Mouse (Mus musculus) macrophage (primary cell): Measurements from ENCODE around the gene Itfg2. TPM values are rescaled to one million over a fixed set of nuclear protein-coding genes. Genes with fewer than 3 reads are reported as not detected.

ENCODE experiments used
- H3K27ac ChIP-seq: fragments of 350-480 bp; formaldehyde crosslinking; 2 replicates; pipeline ENCODE4 v1.9.0; 2021
- H3K36me3 ChIP-seq: fragments of 350-480 bp; formaldehyde crosslinking; 2 replicates; pipeline ENCODE4 v1.9.0; 2021; ENCODE audit errors: inconsistent target
- H3K4me3 ChIP-seq: fragments of 350-480 bp; formaldehyde crosslinking; 2 replicates; pipeline ENCODE4 v1.9.0; 2021; ENCODE audit errors: inconsistent target
- H3K79me2 ChIP-seq: fragments of 350-480 bp; formaldehyde crosslinking; 2 replicates; pipeline ENCODE4 v1.9.0; 2021; ENCODE audit errors: inconsistent target
- WGBS: methylation state at CpG from one replicate; pipeline ENCODE4 v1.1.7; 2026; ENCODE audit warnings: inconsistent platforms; ENCODE audit not compliant: missing documents; 5-methylcytosine and 5-hydroxymethylcytosine counted together
- polyA plus RNA-seq: library from polyadenylated mRNA; stranded (reverse); fragments of 250-400 nt; gene quantifications from 3 replicates; pipeline ENCODE4 v1.2.4, GENCODE M21; 2018; ENCODE audit warnings: inconsistent platforms

Itfg2 gene
- polyA plus RNA-seq, 1 experiment from 2014 or later, result 3.9 TPM

DNA sequence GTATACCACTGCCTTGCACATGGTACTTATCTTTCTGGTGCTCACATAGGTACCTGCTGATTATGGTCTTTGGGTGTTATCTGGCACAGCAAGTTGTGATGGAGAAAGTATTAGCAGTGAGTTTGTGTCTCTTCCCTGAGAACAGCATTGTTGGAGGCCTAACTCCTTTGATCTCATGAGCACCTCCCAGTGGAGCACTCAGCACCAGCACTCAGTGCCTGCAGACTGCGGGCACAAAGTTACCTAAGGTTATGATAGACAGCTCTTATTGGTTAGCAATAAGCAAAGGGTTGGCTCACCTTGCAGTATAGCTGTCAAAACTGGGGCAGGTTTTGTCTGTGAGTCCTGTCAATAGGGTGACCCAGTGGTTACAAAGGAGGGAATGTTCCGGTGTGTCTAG lies 15.5 kb upstream of the Itfg2 start:
- Histone ChIP-seq H3K79me2 (peaks cover 15% of the 10 kb centered on the region; the same call in 1 of the 2 replicates), H3K4me3 (no peak overlapping the region), H3K27ac (no peak overlapping the region), H3K36me3 (peaks cover 3% of the 10 kb centered on the region; the same call in 1 of the 2 replicates)
- 96% methylated on average over 2 of the region's 2 CpGs for WGBS

DNA sequence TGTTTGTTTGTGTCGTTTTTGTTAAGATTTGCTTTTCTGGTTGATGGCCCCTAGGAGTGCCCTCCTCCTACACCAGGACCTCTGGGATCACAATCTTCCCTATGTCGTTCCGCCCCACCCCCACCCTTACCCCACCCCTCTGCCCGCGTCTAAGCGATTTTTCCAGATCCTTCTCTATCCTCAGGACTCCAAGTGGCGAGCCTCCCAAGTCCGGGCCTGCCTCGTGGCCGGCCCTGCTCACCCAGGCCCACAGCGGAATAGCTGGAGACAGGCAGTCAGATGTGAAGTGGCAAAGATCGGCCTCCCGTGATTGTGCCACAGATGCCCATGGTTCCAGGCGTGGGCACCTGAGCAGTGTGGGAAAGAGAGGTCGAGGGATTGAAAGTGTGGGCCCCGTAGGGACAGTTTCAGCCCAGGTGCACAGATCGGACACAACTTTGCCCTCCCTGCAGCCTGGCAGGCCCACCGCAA lies 14.2 kb upstream of the Itfg2 start:
- no peak overlapping the region for H3K27ac ChIP-seq
- H3K36me3 ChIP-seq, result peaks cover 14% of the 10 kb centered on the region; the same call in 1 of the 2 replicates
- peak overlapping the region; percentile 37 for H3K4me3 ChIP-seq
- H3K79me2 ChIP-seq, result peaks cover 15% of the 10 kb centered on the region; the same call in 1 of the 2 replicates
- 17% methylated on average over 18 of the region's 18 CpGs for WGBS

DNA sequence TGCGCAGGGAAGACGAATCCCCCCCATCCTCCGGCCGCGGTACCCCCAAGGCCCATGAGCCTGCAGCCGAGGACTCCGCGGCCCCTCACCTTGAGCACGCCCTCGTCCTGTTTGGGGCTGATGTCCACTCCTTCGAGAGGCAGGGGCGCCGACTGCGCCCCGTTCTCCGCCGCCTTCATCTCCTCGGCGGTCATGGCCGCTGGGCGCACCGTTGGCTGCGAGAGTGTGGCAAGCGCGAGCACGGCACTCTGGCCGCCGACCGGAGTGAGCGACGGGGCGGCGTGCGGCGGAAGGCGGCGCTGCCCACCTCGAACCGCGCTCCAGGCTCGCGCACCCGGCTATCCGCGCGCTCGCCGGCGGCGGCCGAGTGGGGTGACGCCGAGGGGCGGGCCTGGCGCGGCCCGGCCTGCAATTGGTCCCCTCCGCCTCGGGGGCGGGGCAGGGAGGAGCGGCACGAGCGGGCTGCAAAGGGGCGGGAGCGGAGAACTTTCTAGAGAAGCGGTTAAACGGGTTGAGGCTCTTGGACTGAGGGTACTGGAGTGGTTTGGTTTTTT lies 13.7 kb upstream of the Itfg2 start, which contains the start of gene Fkbp4:
Gene Fkbp4 (minus strand): TSS at position 361 of the 554 bp plus-strand sequence.
- WGBS, result under 1% methylated on average over 66 of the region's 67 CpGs
- Histone ChIP-seq H3K79me2 (peaks cover 15% of the 10 kb centered on the region; the same call in 1 of the 2 replicates), H3K36me3 (peaks cover 19% of the 10 kb centered on the region; the same call in 1 of the 2 replicates), H3K27ac (no peak within 1 kb of the TSS), H3K4me3 (peak within 1 kb of the TSS; percentile 60)

DNA sequence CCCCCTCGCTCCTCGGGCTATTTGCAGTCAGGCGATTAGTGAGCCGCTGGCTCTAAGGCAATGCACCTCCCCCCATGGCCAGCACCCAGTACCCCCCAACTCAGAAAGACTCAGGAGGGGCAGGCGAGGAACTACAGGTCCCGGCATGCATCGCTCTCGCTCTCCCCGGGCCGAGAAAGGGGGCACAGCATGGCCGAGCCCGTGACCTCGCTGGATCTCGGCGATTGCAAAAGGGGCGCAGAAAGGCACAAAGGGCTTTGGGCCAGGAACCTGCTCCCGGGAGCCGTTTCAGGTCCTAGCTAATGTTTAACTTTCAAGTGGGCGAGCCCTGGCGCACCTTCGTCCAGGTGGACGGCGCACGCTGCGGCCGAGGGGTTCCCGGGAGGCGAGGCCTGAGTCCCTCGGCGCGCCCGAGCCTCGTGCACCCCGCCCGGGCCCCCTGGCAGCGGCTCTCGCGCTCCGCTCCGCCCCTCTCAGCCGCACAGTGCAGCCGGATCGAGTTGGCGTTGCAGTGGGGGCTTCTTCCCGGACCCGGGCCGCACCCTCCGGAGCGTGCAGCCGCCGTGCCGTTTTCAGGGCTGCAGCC lies 13.1 kb upstream of the Itfg2 start:
- Histone ChIP-seq H3K4me3 (peak overlapping the region; percentile 60), H3K36me3 (peaks cover 25% of the 10 kb centered on the region; the same call in 1 of the 2 replicates), H3K79me2 (peaks cover 15% of the 10 kb centered on the region; the same call in 1 of the 2 replicates), H3K27ac (no peak overlapping the region)
- WGBS, result under 1% methylated on average over 51 of the region's 52 CpGs

DNA sequence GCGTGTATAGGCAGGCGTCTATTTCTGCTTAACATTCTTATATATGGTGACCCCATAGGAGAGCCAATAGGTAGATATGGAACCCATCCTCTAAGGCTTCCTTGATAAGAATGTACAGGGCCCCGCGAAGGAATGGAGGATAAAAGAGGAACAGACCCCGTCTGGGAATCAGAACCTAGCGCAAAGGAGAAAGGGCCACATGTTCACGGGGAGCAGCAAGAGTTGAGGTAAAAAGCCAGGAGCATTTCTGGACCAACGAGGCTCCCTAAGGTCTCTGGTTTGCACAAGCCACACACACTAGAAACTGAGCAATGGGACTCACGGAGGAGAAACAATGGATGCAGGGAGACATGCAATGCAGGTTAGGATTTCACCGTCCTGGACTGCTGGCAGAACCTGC lies 12.6 kb upstream of the Itfg2 start:
- peaks cover 30% of the 10 kb centered on the region for H3K36me3 ChIP-seq
- WGBS, result 13% methylated on average over 10 of the region's 10 CpGs
- no peak overlapping the region for H3K27ac ChIP-seq
- peak overlapping the region; percentile 60 for H3K4me3 ChIP-seq
- peaks cover 15% of the 10 kb centered on the region; the same call in 1 of the 2 replicates for H3K79me2 ChIP-seq

DNA sequence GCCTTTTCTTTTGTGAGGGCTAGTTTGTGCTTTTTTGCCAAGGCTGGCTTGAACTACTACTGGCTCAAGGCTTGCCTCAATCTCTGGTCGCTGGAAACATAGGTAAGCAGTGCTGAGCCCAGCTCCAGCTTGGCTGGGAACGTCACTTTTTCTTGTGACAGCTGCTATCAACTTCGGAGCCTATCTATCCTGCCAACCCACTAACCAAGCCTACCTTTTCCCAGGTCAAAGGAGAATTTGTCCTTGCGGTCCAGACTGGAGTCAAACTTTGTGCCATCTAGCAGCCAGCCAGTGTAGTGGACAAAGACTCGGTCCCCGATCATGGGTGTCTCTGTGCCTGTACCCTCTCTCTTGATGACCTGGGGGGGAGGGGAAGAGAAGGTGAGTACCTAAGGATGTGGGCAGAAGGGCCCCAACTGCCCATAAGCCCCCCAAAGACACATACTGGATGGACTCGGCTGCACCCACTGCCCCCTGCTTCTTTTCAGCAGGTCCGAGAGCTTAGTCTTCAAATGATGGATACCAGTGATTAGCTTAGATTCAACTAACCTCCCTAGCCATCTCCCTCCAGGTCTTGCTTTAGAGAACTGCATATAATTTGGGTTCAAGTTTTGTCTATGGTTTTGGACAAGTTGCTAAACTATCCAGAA lies 11.8 kb upstream of the Itfg2 start:
- H3K36me3 ChIP-seq, result peaks cover 38% of the 10 kb centered on the region
- H3K79me2 ChIP-seq, result peaks cover 15% of the 10 kb centered on the region; the same call in 1 of the 2 replicates
- 92% methylated on average over 8 of the region's 8 CpGs for WGBS
- no peak overlapping the region for H3K4me3 ChIP-seq
- no peak overlapping the region for H3K27ac ChIP-seq

DNA sequence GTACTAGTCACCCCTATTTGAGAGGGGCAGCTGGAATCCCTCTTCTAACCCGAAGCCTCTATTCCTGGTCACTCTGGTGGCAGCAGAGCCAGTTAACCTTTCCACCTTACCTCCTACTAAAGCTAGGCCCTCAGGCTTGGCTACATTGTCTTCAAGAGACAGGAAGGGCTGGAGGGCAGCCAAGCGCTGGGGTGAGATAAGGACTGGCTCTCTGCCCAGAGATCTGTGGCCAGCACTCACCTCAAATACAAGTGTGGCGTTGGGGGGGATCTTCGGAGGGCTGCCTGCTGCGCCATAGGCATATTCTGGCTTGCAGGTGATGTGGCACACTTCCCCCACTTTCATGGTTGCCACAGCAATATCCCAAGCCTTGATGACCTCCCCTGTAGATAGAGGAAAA lies 10.7 kb upstream of the Itfg2 start:
- Histone ChIP-seq H3K36me3 (peaks cover 45% of the 10 kb centered on the region), H3K79me2 (peaks cover 15% of the 10 kb centered on the region; the same call in 1 of the 2 replicates), H3K4me3 (no peak overlapping the region), H3K27ac (no peak overlapping the region)
- 56% methylated on average over 5 of the region's 5 CpGs for WGBS

DNA sequence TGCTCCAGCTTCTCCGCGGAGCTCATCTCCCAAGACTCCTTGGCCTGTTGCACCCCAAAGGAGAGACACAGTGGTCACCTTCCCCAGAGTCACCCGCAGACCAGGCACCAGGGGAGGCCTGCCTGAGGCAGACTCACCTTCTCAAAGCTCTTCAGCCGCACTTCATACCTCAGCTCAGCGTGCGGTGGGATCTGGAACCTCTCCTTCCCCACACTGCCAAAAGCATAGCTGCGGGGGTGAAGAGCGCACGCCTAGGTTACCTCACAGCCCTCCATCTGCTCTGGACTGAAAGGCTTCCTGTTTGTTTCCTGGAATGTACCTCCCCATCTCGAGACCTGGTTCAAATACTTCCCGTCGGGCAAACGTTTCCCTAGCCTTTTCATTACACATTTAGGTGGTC lies 8.8 kb upstream of the Itfg2 start:
- Histone ChIP-seq H3K4me3 (no peak overlapping the region), H3K27ac (no peak overlapping the region), H3K36me3 (peaks cover 52% of the 10 kb centered on the region), H3K79me2 (peaks cover 15% of the 10 kb centered on the region; the same call in 1 of the 2 replicates)
- WGBS, result 92% methylated on average over 13 of the region's 13 CpGs

DNA sequence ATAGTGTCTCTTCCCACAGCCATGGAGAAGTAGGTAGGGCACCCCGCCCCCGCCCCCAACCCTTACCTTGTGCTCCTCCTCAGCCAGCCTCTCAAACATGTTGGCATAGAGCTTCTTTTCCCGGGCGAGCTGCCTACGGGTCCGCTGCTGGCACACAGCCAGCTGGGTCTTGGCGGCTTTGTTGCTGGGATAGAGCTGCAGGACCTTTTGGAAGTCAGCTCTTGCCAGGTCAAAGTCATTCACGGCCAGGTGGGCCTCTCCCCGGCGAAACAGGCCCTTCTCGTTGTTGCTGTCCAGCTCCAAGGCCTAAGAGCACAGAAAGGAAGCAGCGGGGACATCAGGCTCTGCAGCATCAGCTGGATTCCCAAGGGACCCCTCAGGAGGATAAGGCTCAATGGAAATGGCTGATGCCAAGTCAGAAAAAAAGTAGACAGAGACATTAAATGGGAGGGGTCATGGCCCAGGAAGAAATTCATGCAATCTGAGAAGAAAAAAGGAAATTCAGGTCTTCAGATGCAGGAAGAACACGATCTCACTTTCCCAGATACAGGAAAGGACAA lies 7.7 kb upstream of the Itfg2 start:
- Histone ChIP-seq H3K4me3 (no peak overlapping the region), H3K79me2 (peaks cover 11% of the 10 kb centered on the region; the same call in 1 of the 2 replicates), H3K36me3 (peaks cover 52% of the 10 kb centered on the region), H3K27ac (no peak overlapping the region)
- WGBS, result 90% methylated on average over 13 of the region's 13 CpGs

DNA sequence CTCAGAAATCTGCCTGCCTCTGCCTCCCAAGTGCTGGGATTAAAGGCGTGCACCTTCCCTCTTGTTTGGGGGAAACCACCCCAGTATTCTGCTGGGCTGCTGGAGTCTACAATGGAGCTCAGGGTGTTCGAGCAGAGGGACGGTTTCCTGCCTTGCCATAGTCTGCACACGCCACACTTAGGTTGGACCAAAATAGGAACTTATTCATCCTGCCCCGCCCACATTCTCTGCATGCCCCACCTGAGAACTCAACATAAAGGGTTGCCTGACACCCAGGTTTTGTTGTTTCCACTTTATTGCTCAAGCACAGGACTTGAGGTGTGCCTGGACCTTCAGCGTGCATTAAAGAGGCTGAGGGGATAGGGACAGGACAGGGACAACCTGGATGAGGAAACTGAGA lies 5.1 kb upstream of the Itfg2 start:
- H3K27ac ChIP-seq, result no peak overlapping the region
- 77% methylated on average over 6 of the region's 6 CpGs for WGBS
- peaks cover 46% of the 10 kb centered on the region for H3K36me3 ChIP-seq
- H3K4me3 ChIP-seq, result no peak overlapping the region
- no peaks in the 10 kb centered on the region for H3K79me2 ChIP-seq

DNA sequence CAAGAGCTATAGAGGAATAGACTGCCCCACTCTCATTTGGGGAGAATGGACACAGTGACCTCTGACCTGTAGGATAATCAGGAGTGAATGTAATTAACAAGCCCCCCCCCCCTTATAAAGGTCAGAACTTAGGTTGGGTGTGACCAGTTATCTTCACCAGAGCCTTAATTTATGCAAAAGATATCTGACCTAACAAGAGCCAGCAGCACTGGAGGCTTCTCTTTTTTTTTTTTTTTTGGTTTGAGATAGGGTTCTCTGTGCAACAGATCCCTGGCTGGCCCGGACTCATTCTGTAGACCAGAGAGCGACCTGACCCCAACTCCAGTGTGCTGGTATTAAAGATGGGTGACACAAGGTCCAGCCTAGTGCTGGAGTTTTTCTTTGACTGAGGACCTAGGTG lies 4.6 kb upstream of the Itfg2 start:
- WGBS, result 92% methylated on average over 2 of the region's 2 CpGs
- peaks cover 42% of the 10 kb centered on the region for H3K36me3 ChIP-seq
- no peaks in the 10 kb centered on the region for H3K79me2 ChIP-seq
- no peak overlapping the region for H3K4me3 ChIP-seq
- H3K27ac ChIP-seq, result no peak overlapping the region

DNA sequence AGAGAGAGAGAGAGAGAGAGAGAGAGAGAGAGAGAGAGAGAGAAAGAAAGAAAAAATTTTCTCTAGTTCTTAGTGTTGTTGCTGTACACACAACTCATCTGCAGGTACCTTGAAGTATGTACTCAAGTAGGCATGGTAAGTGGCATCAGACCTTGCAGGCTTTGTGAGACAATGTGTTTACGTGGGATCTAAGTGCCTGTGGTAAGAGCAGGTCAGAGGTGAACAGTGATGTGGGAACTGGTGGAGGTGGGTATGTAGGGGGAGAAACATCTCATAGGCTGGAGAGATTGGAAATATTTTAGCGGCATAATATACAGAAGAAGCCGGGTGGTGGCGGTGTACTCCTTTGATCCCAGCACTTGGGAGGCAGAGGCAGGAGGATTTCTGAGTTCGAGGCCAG lies 2.8 kb upstream of the Itfg2 start:
- peaks cover 24% of the 10 kb centered on the region for H3K36me3 ChIP-seq
- WGBS, result 97% methylated on average over 5 of the region's 5 CpGs
- H3K27ac ChIP-seq, result no peak overlapping the region
- no peak overlapping the region for H3K4me3 ChIP-seq
- H3K79me2 ChIP-seq, result peaks cover 5% of the 10 kb centered on the region; the same call in 1 of the 2 replicates

DNA sequence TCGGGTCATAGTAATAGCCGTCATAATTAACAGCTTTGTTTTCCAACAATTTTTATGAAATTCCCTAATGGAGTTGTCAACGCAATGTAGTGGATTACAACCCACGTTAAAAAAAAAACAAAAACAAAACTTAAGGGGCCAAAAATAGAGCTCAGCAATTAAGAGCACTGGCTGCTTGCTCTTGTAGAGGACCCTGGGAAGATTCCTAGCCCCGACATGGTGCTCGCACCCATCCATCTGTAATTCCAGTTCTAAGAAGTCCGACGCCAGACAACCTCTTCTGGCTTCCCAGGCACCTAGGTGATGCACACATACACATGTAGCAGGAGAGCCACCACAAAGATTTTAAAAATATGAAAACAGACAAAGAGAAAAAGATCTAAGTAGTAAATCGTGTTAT lies 315 bp upstream of the Itfg2 start:
- Histone ChIP-seq H3K79me2 (peaks cover 5% of the 10 kb centered on the region; the same call in 1 of the 2 replicates), H3K4me3 (peak overlapping the region; percentile 72), H3K27ac (peak overlapping the region; percentile 92), H3K36me3 (peaks cover 2% of the 10 kb centered on the region; the same call in 1 of the 2 replicates)
- WGBS, result 38% methylated on average over 9 of the region's 9 CpGs

DNA sequence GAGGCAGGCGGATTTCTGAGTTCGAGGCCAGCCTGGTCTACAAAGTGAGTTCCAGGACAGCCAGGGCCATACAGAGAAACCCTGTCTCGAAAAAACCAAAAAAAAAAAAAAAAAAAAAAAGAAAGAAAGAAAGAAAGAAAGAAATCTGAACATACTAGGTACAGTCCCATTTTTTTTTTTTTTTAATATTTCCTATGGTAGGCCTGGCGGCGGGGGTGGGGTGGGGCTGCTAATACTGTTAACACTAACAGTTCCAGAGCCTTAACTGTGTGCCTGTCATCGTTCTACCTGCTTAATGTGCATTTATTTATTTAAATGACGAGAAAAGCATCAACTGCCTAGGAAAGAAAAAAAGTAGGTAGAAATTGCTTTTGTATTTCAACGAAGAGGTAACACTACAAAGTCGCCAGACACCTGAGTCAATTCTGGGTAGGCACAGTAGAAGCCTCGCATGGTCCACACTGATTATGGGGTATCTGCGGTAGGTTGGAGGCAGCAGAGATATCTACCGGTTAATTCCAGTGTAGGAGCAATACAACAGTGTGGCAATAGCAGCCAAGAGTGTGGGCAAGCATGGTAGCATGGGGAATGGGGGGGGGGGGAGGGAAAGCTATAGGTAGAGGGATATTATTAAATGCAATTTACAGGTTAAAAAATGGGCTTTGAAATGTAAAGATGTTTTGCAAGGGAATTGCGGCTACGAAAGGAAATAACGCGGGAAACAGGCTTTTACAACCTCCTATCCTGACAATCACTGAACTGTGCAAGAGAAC lies 1.0 kb downstream of the Itfg2 start:
- Histone ChIP-seq H3K36me3 (no peaks in the 10 kb centered on the region), H3K4me3 (peak overlapping the region; percentile 72), H3K79me2 (peaks cover 5% of the 10 kb centered on the region; the same call in 1 of the 2 replicates), H3K27ac (peak overlapping the region; percentile 92)
- 33% methylated on average over 13 of the region's 16 CpGs for WGBS
